Mouse (Mus musculus) heart, adult 8-10 months (tissue): ENCODE measurements around the gene Ttll10. TPM values are rescaled to one million over a fixed set of nuclear protein-coding genes. Genes with fewer than 3 reads are reported as not detected.

Source experiments
- DNase-seq: peaks from one replicate; pipeline ENCODE4 v3.0.0; 2022; ENCODE audit warnings: low spot score
- microRNA-seq: library from miRNA; unstranded; fragments of <30 nt; microRNA quantifications from one replicate; pipeline ENCODE4 v1.2.0, GENCODE M21; 2022
- total RNA-seq, 4 experiments: library from RNA; stranded (reverse); gene quantifications; 2 replicates each; pipeline ENCODE4 v1.2.4; 2022

Gene Ttll10
- total RNA-seq, 4 experiments from 2014 or later = 0.28 TPM; not detected in 3

- DNase-seq = peak; percentile 51
Observed at GRCm38 (mm10) chr4:156024184-156024583, 35.0 kb downstream of the Ttll10 start.

GRCm38 (mm10) chr4:156023520-156023919 is 35.7 kb downstream of the Ttll10 start:
- DNase-seq = no peak

- DNase-seq = no peak
Observed at GRCm38 (mm10) chr4:156021942-156022419, 37.2 kb downstream of the Ttll10 start.

GRCm38 (mm10) chr4:156021381-156021780 is 37.8 kb downstream of the Ttll10 start:
- DNase-seq = no peak

- DNase-seq = no peak
Observed at GRCm38 (mm10) chr4:156019771-156020170, 39.4 kb downstream of the Ttll10 start.

GRCm38 (mm10) chr4:156014436-156014835 is 44.8 kb downstream of the Ttll10 start:
- no peak for DNase-seq

GRCm38 (mm10) chr4:156013637-156014036 is 45.6 kb downstream of the Ttll10 start, which contains the start of gene Tnfrsf4:
Gene Tnfrsf4 (plus strand): TSS chr4:156013843.
- no peak for DNase-seq

- no peak for DNase-seq
Observed at GRCm38 (mm10) chr4:156008369-156008768, 50.8 kb downstream of the Ttll10 start.

- DNase-seq = no peak
Observed at GRCm38 (mm10) chr4:156004109-156004508, 55.1 kb downstream of the Ttll10 start.

- DNase-seq = no peak
Observed at GRCm38 (mm10) chr4:155993606-155994005, 65.6 kb downstream of the Ttll10 start.

GRCm38 (mm10) chr4:155992906-155993547 is 66.2 kb downstream of the Ttll10 start:
- peak; percentile 97 for DNase-seq

GRCm38 (mm10) chr4:155992241-155992905 is 66.8 kb downstream of the Ttll10 start, which contains the start of the genes B3galt6 and Sdf4:
Gene B3galt6 (minus strand): TSS chr4:155992649.
Gene Sdf4 (plus strand): TSS chr4:155992872.
- peak; percentile 57 for DNase-seq

- DNase-seq = peak; percentile 20
Observed at GRCm38 (mm10) chr4:155991908-155992230, 67.3 kb downstream of the Ttll10 start.

GRCm38 (mm10) chr4:155991211-155991907 is 67.9 kb downstream of the Ttll10 start:
- no peak for DNase-seq

Small RNA genes within 50 kb of the gene (microRNA-seq; reads per million reads assigned to microRNA genes)
- 7.6 reads per million, percentile 21 among the genes with 10 or more reads in this experiment for gene Mir200a
- gene Mir200b = 62.4 reads per million, percentile 52 among the genes with 10 or more reads in this experiment
- gene Mir429 = 26.3 reads per million, percentile 41 among the genes with 10 or more reads in this experiment

Other genes starting within 250 kb of the Ttll10 start
- gene Ccnl2, start 246.9 kb downstream of the Ttll10 start, total RNA-seq = 10 to 100 TPM; 20.3 to 30.7 (median 26.2) TPM
- 100 to 1,000 TPM; 112 to 128 (median 117) TPM for gene Aurkaip1, start 228.1 kb downstream of the Ttll10 start, total RNA-seq
- gene Mxra8, start 219.7 kb downstream of the Ttll10 start, total RNA-seq = 10 to 100 TPM; 19.7 to 30.4 (median 24.4) TPM
- gene Dvl1, start 212.0 kb downstream of the Ttll10 start, total RNA-seq = 10 to 100 TPM; 41.3 to 50.7 (median 49.8) TPM
- gene Tas1r3, start 196.1 kb downstream of the Ttll10 start, total RNA-seq = under 1 TPM; 0.17 to 0.19 (median 0.19) TPM
- gene Cptp, start 190.0 kb downstream of the Ttll10 start, total RNA-seq = 1 to 10 TPM; 7.3 to 9.9 (median 8.6) TPM
- 10 to 100 TPM; 13.9 to 14.5 (median 14.1) TPM for gene Ints11, start 189.9 kb downstream of the Ttll10 start, total RNA-seq
- 10 to 100 TPM in 3 of 4 experiments, 1 to 10 TPM in 1; 9.6 to 11.9 (median 10.9) TPM for gene Pusl1, start 167.6 kb downstream of the Ttll10 start, total RNA-seq
- gene Acap3, start 167.6 kb downstream of the Ttll10 start, total RNA-seq = 10 to 100 TPM in 2 of 4 experiments, 1 to 10 TPM in 2; 9.5 to 13.8 (median 10.9) TPM
- 10 to 100 TPM; 46.5 to 51.6 (median 49.3) TPM for gene Ube2j2, start 115.6 kb downstream of the Ttll10 start, total RNA-seq
- 10 to 100 TPM; 17.5 to 20.9 (median 18.4) TPM for gene C1qtnf12, start 97.1 kb downstream of the Ttll10 start, total RNA-seq
- gene B3galt6, start 66.8 kb downstream of the Ttll10 start, total RNA-seq = 1 to 10 TPM; 2.6 to 3.2 (median 2.8) TPM
- gene Sdf4, start 66.5 kb downstream of the Ttll10 start, total RNA-seq = 100 to 1,000 TPM in 1 of 4 experiments, 10 to 100 TPM in 3; 72.8 to 103 (median 87.1) TPM
- not detected for gene Tnfrsf4, start 45.6 kb downstream of the Ttll10 start, total RNA-seq
- under 1 TPM in 2 of 4 experiments, not detected in 2; 0.25 to 0.75 TPM for gene Tnfrsf18, start 33.2 kb downstream of the Ttll10 start, total RNA-seq
- 1 to 10 TPM; 2.1 to 3.3 (median 2.3) TPM for gene 9430015G10Rik, start 50.6 kb upstream of the Ttll10 start, total RNA-seq
- gene Rnf223, start 71.1 kb upstream of the Ttll10 start, total RNA-seq = under 1 TPM in 1 of 4 experiments, not detected in 3; 0.09 TPM
- 10 to 100 TPM; 21.0 to 27.6 (median 24.5) TPM for gene Agrn, start 138.1 kb upstream of the Ttll10 start, total RNA-seq
- 1 to 10 TPM; 1.7 to 2.8 (median 2.0) TPM for gene Isg15, start 141.4 kb upstream of the Ttll10 start, total RNA-seq
- 10 to 100 TPM; 10.1 to 14.4 (median 12.2) TPM for gene AW011738, start 143.9 kb upstream of the Ttll10 start, total RNA-seq
- gene Perm1, start 156.5 kb upstream of the Ttll10 start, total RNA-seq = 100 to 1,000 TPM; 327 to 378 (median 333) TPM
- gene Plekhn1, start 175.4 kb upstream of the Ttll10 start, total RNA-seq = 10 to 100 TPM in 3 of 4 experiments, 1 to 10 TPM in 1; 9.5 to 11.8 (median 10.9) TPM
- gene Noc2l, start 176.6 kb upstream of the Ttll10 start, total RNA-seq = 10 to 100 TPM; 22.1 to 24.5 (median 22.8) TPM
- gene Samd11, start 196.2 kb upstream of the Ttll10 start, total RNA-seq = under 1 TPM in 2 of 4 experiments, not detected in 2; 0.22 TPM